Mouse (Mus musculus) midbrain, embryonic 10.5 days (tissue): ENCODE results near the gene Gga3. TPM values are rescaled to one million over a fixed set of nuclear protein-coding genes. Genes with fewer than 3 reads are reported as not detected.

Experiments used
- DNase-seq: peaks from one replicate; pipeline ENCODE4 v3.0.0-alpha.2; 2017; ENCODE audit warnings: low spot score
- H3K27ac ChIP-seq: fragments of 300-500 bp; sonication (generic); replicated peaks from 2 replicates; pipeline ENCODE4 v1.5.1; 2016; ENCODE audit warnings: mild to moderate bottlenecking
- H3K27me3 ChIP-seq: fragments of 300-500 bp; sonication (generic); 2 replicates; pipeline ENCODE4 v1.6.1; 2016; ENCODE audit warnings: low read depth, mild to moderate bottlenecking; ENCODE audit not compliant: poor library complexity, severe bottlenecking
- H3K36me3 ChIP-seq: fragments of 300-500 bp; sonication (generic); 2 replicates; pipeline ENCODE4 v1.6.1; 2016; ENCODE audit warnings: mild to moderate bottlenecking, moderate library complexity
- H3K4me1 ChIP-seq: fragments of 300-500 bp; sonication (generic); 2 replicates; pipeline ENCODE4 v1.6.1; 2016
- H3K4me3 ChIP-seq: fragments of 300-500 bp; sonication (generic); 2 replicates; pipeline ENCODE4 v1.5.1; 2016; ENCODE audit warnings: mild to moderate bottlenecking, moderate library complexity
- H3K9me3 ChIP-seq: fragments of 300-500 bp; sonication (generic); replicated peaks from 2 replicates; pipeline ENCODE4 v1.6.1; 2016; ENCODE audit warnings: mild to moderate bottlenecking
- WGBS: fragments of 180-500 bp; shearing (Covaris S2); methylation state at CpG from one replicate; pipeline ENCODE4 v1.1.7; 2016; 5-methylcytosine and 5-hydroxymethylcytosine counted together
- polyA plus RNA-seq: library from polyadenylated mRNA; unstranded; fragments of >200 nt; fragmentation: Nextera tagmentation; extraction: Ambion mirVana; gene quantifications from 2 replicates; pipeline ENCODE4 v1.2.1, GENCODE M21; 2016

Gene Gga3
- polyA plus RNA-seq, 1 experiment from 2014 or later = 34.1 TPM

DNA sequence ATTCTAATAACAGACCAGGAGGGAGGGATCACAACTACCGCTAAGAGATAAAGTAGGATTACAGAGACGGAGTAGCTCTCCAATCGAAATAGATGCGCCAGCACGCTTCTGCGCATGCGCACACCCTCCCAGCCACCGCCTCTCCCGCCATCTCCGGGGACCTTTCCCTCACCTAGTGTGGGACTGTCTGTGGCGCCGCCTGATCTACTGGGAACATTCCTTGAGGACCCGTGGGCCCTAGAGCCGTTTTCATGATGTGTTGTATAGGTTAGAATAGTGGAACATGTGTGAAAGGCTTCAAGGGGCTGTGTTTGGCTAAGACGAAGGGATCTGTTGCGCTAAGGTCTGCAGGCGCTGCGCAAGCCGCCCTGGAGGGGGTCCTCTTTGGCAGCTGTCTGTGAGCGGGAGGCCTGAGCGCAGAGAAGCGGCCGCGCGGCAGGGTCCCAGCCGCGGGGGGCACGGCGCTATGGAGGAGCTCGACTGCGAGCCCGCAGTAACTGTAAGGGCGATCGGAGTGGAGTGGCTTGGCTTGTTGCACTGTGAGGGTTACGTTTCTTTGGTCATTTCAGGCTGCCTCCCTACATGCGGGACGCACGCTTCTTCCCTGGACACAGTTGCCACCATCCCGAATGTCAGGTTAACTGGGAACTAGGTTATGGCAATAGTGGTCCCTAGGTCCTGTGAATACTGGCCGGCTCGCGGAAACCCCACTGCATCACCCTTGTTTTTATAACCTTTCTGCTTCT is 39.6 kb downstream of the Gga3 start, which contains the start of gene Nup85:
Nup85 (plus strand) TSS at position 371 of the 746 bp plus-strand sequence.
- Histone ChIP-seq H3K4me3 (peak within 1 kb of the TSS; percentile 82), H3K9me3 (no peaks in the 10 kb centered on the region), H3K36me3 (peaks cover 37% of the 10 kb centered on the region), H3K27me3 (no peaks in the 10 kb centered on the region), H3K4me1 (peaks cover 22% of the 10 kb centered on the region), H3K27ac (peak within 1 kb of the TSS; percentile 100)
- under 1% methylated on average over 42 of the region's 42 CpGs for WGBS
- DNase-seq = peak; percentile 97

DNA sequence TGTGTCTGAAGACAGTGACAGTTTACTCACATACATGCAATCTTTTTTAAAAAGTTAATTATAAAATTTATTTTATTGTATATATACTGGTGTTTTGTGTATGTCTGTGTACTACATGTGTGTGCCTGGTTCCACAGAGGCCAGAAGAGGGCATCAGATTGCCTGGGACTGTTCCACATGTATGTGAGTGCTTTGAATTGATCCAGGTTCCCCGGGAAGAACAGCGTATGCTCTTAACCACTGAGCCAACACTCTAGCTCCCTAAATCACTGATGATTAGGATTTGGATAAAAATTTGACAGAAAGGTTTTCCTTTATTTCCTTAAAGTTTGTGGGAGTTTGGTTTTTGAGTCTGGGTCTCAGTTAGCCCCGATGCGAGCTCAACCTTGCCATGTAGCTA is 40.4 kb downstream of the Gga3 start:
- H3K4me1 ChIP-seq = peaks cover 22% of the 10 kb centered on the region
- H3K27ac ChIP-seq = peak overlapping the region; percentile 100
- no peaks in the 10 kb centered on the region for H3K27me3 ChIP-seq
- peaks cover 28% of the 10 kb centered on the region for H3K36me3 ChIP-seq
- peak overlapping the region; percentile 82 for H3K4me3 ChIP-seq
- no peaks in the 10 kb centered on the region for H3K9me3 ChIP-seq
- WGBS = 60% methylated on average over 4 of the region's 4 CpGs
- no peak for DNase-seq

GRCm38 (mm10) chr11:115555717-115556116 is 48.1 kb downstream of the Gga3 start:
- Histone ChIP-seq H3K9me3 (no peaks in the 10 kb centered on the region), H3K4me3 (no peak overlapping the region), H3K27ac (no peak overlapping the region), H3K36me3 (no peaks in the 10 kb centered on the region), H3K4me1 (no peaks in the 10 kb centered on the region), H3K27me3 (no peaks in the 10 kb centered on the region)
- no peak for DNase-seq
- 83% methylated on average over 17 of the region's 17 CpGs for WGBS

- Histone ChIP-seq H3K36me3 (no peaks in the 10 kb centered on the region), H3K27ac (no peak overlapping the region), H3K9me3 (peaks cover 7% of the 10 kb centered on the region; the same call in 1 of the 2 replicates), H3K4me3 (no peak overlapping the region), H3K27me3 (no peaks in the 10 kb centered on the region), H3K4me1 (no peaks in the 10 kb centered on the region)
- WGBS = 56% methylated on average over 4 of the region's 4 CpGs
- no peak for DNase-seq
Observed at GRCm38 (mm10) chr11:115552783-115553182, 51.1 kb downstream of the Gga3 start.

- H3K4me3 ChIP-seq = no peak overlapping the region
- H3K9me3 ChIP-seq = no peaks in the 10 kb centered on the region
- WGBS = 86% methylated on average over 4 of the region's 4 CpGs
- 0 out of 2 replicates have a peak, but pooled peaks cover 7% of the 10 kb centered on the region for H3K27me3 ChIP-seq
- H3K27ac ChIP-seq = no peak overlapping the region
- no peaks in the 10 kb centered on the region for H3K36me3 ChIP-seq
- H3K4me1 ChIP-seq = no peaks in the 10 kb centered on the region
- no peak for DNase-seq
Observed at GRCm38 (mm10) chr11:115543571-115543970, 60.3 kb downstream of the Gga3 start.

DNA sequence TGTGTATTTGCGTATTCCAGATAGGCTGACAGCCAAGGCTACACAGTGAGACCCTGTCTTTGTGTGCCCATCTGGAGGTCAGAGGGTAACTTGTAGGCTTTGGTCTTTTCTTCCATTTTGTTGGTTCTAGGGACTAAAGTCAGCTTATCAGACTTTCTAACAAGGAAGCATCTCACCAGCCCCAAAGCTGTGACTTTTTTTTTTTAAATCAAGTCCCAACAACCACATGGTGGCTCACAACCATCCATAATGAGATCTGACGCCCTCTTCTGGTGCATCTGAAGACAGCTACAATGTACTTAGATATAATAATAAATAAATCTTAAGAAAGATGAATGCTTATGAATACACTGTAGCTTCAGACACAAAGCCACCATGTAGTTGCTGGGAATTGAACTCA is 65.8 kb downstream of the Gga3 start:
- H3K36me3 ChIP-seq = peaks cover 17% of the 10 kb centered on the region
- peaks cover 25% of the 10 kb centered on the region for H3K4me1 ChIP-seq
- no peak for DNase-seq
- no peak overlapping the region for H3K4me3 ChIP-seq
- H3K27me3 ChIP-seq = no peaks in the 10 kb centered on the region
- no peaks in the 10 kb centered on the region for H3K9me3 ChIP-seq
- 57% methylated on average over 2 of the region's 2 CpGs for WGBS
- no peak overlapping the region for H3K27ac ChIP-seq

DNA sequence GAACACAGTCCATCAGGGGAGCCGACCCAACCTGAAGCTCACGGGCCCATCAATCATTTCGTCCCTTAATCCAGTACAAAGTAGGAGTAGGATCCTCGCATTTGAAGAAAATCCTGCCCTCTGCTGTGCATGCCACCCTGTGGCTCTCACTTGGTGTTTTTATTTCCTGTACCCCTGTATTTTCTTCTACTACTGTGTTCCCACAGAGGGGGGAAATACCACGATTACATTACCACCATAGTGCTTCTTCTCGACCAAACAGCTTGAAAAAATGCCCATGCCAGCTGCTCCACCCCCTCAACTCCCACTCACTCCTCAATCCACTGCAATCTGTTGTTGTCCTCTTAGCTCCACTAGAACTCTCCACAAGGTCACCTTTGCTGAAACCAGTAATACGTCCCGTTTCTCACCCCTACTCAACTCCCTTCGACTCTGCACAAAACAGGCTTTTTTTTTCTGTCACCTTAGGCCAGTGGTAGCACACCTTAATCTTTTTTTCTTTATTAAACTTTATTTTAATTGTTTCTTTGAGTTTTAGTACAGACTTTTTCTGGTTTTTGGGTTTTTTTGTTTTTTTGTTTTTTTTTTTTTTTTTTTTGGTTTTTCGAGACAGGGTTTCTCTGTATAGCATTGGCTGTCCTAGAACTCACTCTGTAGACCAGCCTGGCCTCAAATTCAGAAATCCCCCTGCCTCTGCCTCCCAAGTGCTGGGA is 66.8 kb downstream of the Gga3 start:
- Histone ChIP-seq H3K27me3 (no peaks in the 10 kb centered on the region), H3K9me3 (no peaks in the 10 kb centered on the region), H3K27ac (peak overlapping the region; percentile 99), H3K4me1 (peaks cover 25% of the 10 kb centered on the region), H3K36me3 (peaks cover 27% of the 10 kb centered on the region), H3K4me3 (peak overlapping the region; percentile 72; the same call in 1 of the 2 replicates)
- no peak for DNase-seq
- WGBS = 90% methylated on average over 10 of the region's 10 CpGs

GRCm38 (mm10) chr11:115536038-115536681 is 67.7 kb downstream of the Gga3 start, which contains the start of gene Sumo2:
Sumo2 (minus strand) TSS chr11:115536276.
- H3K27ac ChIP-seq = peak within 1 kb of the TSS; percentile 99
- peak within 1 kb of the TSS; percentile 72 for H3K4me3 ChIP-seq
- peaks cover 36% of the 10 kb centered on the region for H3K36me3 ChIP-seq
- 1% methylated on average over 70 of the region's 70 CpGs for WGBS
- no peaks in the 10 kb centered on the region for H3K27me3 ChIP-seq
- no peaks in the 10 kb centered on the region for H3K9me3 ChIP-seq
- peak; percentile 98 for DNase-seq
- H3K4me1 ChIP-seq = peaks cover 25% of the 10 kb centered on the region

GRCm38 (mm10) chr11:115535401-115536037 is 68.3 kb downstream of the Gga3 start:
- under 1% methylated on average over 79 of the region's 84 CpGs for WGBS
- no peaks in the 10 kb centered on the region for H3K9me3 ChIP-seq

DNA sequence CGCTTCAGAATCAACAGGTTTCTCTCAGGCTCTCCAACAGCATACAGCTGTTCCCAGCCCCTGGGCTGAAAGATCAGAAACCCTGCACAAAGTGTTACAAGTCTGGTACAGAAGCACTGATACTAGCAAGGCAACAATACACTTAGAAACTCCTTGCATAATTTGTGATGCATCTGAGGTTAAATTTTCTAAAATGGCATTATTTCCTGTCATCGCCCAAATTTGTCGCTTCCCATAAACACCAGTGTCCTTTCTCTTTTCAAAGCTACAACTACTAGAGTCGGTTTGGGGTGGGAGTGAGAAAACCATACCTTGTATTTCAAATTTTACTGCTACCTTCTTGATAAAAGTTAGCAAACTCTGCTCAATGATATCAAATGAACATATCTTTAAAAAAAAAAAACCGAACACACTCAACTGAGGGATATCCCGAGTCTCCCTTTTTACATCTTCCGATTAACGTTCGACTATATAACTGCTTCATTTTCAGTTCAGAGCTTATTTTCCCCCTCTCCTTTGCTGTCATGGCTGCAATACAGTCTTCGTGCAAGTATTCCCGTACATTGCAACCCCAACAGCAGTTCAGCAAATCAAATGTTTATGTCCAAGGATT is 69.0 kb downstream of the Gga3 start:
- Histone ChIP-seq H3K4me3 (peak overlapping the region; percentile 72), H3K36me3 (peaks cover 48% of the 10 kb centered on the region), H3K27ac (peak overlapping the region; percentile 99), H3K4me1 (peaks cover 25% of the 10 kb centered on the region), H3K9me3 (no peaks in the 10 kb centered on the region), H3K27me3 (no peaks in the 10 kb centered on the region)
- no peak for DNase-seq
- WGBS = 7% methylated on average over 11 of the region's 11 CpGs

More at GRCm38 (mm10) chr11:115535401-115536037, 68.3 kb downstream of the Gga3 start:
- H3K4me1 ChIP-seq = peaks cover 25% of the 10 kb centered on the region
- H3K4me3 ChIP-seq = peak overlapping the region; percentile 72
- H3K27me3 ChIP-seq = no peaks in the 10 kb centered on the region
- peaks cover 41% of the 10 kb centered on the region for H3K36me3 ChIP-seq
- H3K27ac ChIP-seq = peak overlapping the region; percentile 99
- DNase-seq = peak; percentile 81
